Mouse (Mus musculus) forebrain, embryonic 14.5 days (tissue): ENCODE data around the gene Lrp1. TPM values are rescaled to one million over a fixed set of nuclear protein-coding genes. Genes with fewer than 3 reads are reported as not detected.

Source experiments
- ATAC-seq: fragments of 200-750 bp; cut with Nextera tagmentation; 2 replicates; pipeline ENCODE4 v1.8.0; 2017; ENCODE audit warnings: mild to moderate bottlenecking, moderate library complexity
- DNase-seq: peaks from one replicate; pipeline ENCODE4 v3.0.0-alpha.2; 2015; ENCODE audit warnings: low spot score
- H3K27ac ChIP-seq: fragments of 300-500 bp; sonication (generic); 2 replicates; pipeline ENCODE4 v1.5.1; 2014; ENCODE audit warnings: low read depth, mild to moderate bottlenecking, control low read depth, low read length, moderate library complexity
- H3K27me3 ChIP-seq: fragments of 300-500 bp; sonication (generic); replicated peaks from 2 replicates; pipeline ENCODE4 v1.6.1; 2014; ENCODE audit warnings: low read length, control low read depth, mixed read lengths; ENCODE audit not compliant: control insufficient read depth, insufficient read depth
- H3K36me3 ChIP-seq: fragments of 300-500 bp; sonication (generic); 2 replicates; pipeline ENCODE4 v1.6.1; 2014; ENCODE audit warnings: low read length, control low read depth; ENCODE audit not compliant: control insufficient read depth, insufficient read depth
- H3K4me1 ChIP-seq: fragments of 300-500 bp; sonication (generic); 2 replicates; pipeline ENCODE4 v1.6.1; 2014; ENCODE audit warnings: antibody characterized with exemption, low read length, control low read depth; ENCODE audit not compliant: control insufficient read depth, insufficient read depth
- H3K4me2 ChIP-seq: fragments of 300-500 bp; sonication (generic); 2 replicates; pipeline ENCODE4 v1.6.1; 2014; ENCODE audit warnings: mild to moderate bottlenecking, control low read depth, low read length
- H3K4me3 ChIP-seq: fragments of 300-500 bp; sonication (generic); 2 replicates; pipeline ENCODE4 v1.5.1; 2014; ENCODE audit warnings: low read depth, low read length, control low read depth
- H3K9ac ChIP-seq: fragments of 300-500 bp; sonication (generic); 2 replicates; pipeline ENCODE4 v1.6.1; 2014; ENCODE audit warnings: mild to moderate bottlenecking, low read length, control low read depth, moderate library complexity
- H3K9me3 ChIP-seq: fragments of 300-500 bp; sonication (generic); replicated peaks from 2 replicates; pipeline ENCODE4 v1.6.1; 2016; ENCODE audit warnings: low read length, control low read depth, mixed read lengths; ENCODE audit not compliant: control insufficient read depth
- WGBS: fragments of 180-500 bp; shearing (Covaris S2); extraction: QIAGEN DNeasy Blood & Tissue Kit; methylation state at CpG from one replicate; pipeline ENCODE4 v1.1.7; 2014; 5-methylcytosine and 5-hydroxymethylcytosine counted together
- polyA plus RNA-seq: library from polyadenylated mRNA; unstranded; fragments of >200 nt; fragmentation: Nextera tagmentation; extraction: Ambion mirVana; gene quantifications from 2 replicates; pipeline ENCODE4 v1.2.1, GENCODE M21; 2014

The Lrp1 gene
- polyA plus RNA-seq, 1 experiment from 2014 or later, result 60.2 TPM

GRCm38 (mm10) chr10:127590831-127591451, 30.0 kb downstream of the Lrp1 start:
- Histone ChIP-seq H3K4me2 (no peak overlapping the region), H3K9me3 (no peaks in the 10 kb centered on the region), H3K4me1 (no peaks in the 10 kb centered on the region), H3K27ac (no peak overlapping the region), H3K9ac (no peak overlapping the region), H3K36me3 (peaks cover 95% of the 10 kb centered on the region), H3K27me3 (no peaks in the 10 kb centered on the region), H3K4me3 (no peak overlapping the region)
- 85% methylated on average over 7 of the region's 7 CpGs for WGBS
- DNase-seq (no peak), ATAC-seq (no peak)

DNA sequence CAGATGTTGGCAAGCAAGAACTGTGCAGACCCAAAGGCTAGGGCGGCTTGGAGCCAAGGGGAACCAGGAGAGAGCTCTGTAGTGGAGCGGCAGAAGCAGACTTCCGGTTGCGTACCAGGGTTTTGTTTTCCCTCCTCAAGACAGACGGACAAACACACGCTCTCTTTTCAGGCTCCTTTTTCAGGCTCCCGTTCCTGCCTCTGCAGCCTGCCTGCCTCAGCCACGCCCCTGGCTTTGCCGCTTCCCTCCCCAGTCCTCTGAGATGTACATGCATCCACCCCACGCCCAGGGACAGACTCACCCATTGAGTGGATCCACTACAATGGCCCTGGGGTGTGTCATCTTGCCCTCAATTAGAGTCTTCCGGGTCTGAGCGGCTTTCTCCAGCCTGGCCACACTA, 30.7 kb downstream of the Lrp1 start:
- WGBS, result 92% methylated on average over 12 of the region's 12 CpGs
- Histone ChIP-seq H3K36me3 (peaks cover 94% of the 10 kb centered on the region), H3K4me2 (no peak overlapping the region), H3K4me3 (no peak overlapping the region), H3K27me3 (no peaks in the 10 kb centered on the region), H3K9me3 (no peaks in the 10 kb centered on the region), H3K9ac (no peak overlapping the region), H3K4me1 (no peaks in the 10 kb centered on the region), H3K27ac (no peak overlapping the region)
- DNase-seq (no peak), ATAC-seq (no peak)

GRCm38 (mm10) chr10:127587776-127588175, 33.2 kb downstream of the Lrp1 start:
- H3K36me3 ChIP-seq, result peaks cover 94% of the 10 kb centered on the region
- no peak overlapping the region for H3K9ac ChIP-seq
- H3K4me3 ChIP-seq, result no peak overlapping the region
- ATAC-seq (no peak), DNase-seq (no peak)
- no peaks in the 10 kb centered on the region for H3K4me1 ChIP-seq
- no peak overlapping the region for H3K4me2 ChIP-seq
- H3K9me3 ChIP-seq, result no peaks in the 10 kb centered on the region
- H3K27ac ChIP-seq, result no peak overlapping the region
- H3K27me3 ChIP-seq, result no peaks in the 10 kb centered on the region
- 87% methylated on average over 8 of the region's 8 CpGs for WGBS

DNA sequence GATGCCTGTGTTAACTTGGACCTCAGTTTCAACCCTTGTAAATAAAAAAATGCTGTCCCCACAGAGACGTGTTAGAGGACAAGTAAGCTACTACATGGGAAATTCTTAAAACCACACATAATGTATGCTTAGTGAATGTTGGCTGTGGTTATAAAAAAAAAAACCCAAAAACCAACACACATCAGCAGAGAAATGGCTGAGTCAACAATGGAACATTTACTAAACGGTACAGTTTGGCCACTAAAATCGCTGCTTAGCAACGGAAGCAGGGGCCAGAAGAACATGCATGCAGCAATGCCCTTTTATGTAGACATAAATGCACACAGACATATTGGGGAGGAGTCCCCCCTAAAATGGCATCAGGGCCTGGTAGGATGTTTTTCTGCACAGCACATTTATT, 34.7 kb downstream of the Lrp1 start:
- Histone ChIP-seq H3K36me3 (peaks cover 94% of the 10 kb centered on the region), H3K27ac (no peak overlapping the region), H3K27me3 (no peaks in the 10 kb centered on the region), H3K9me3 (no peaks in the 10 kb centered on the region), H3K4me3 (no peak overlapping the region), H3K9ac (no peak overlapping the region), H3K4me2 (no peak overlapping the region), H3K4me1 (no peaks in the 10 kb centered on the region)
- 84% methylated on average over 4 of the region's 4 CpGs for WGBS
- ATAC-seq (no peak), DNase-seq (no peak)

DNA sequence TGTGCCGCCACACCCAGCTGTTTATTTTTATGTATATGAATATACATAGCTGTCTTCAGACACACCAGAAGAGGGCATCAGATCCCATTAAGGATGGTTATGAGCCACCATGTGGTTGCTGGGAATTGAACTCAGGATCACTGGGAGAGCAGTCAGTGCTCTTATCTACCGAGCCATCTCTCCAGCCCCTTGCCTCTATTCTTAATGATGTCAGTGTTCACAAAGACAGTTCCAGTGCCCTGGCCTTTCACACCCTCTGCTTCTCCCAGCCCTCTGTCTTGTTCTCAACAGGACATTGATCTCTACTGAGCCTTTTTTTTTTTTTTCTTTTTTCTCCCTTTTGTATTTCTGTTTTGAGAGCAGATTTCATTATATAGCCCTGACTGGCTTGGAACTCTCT, 35.4 kb downstream of the Lrp1 start:
- Histone ChIP-seq H3K9me3 (no peaks in the 10 kb centered on the region), H3K27ac (no peak overlapping the region), H3K27me3 (no peaks in the 10 kb centered on the region), H3K9ac (no peak overlapping the region), H3K4me2 (no peak overlapping the region), H3K36me3 (peaks cover 94% of the 10 kb centered on the region), H3K4me1 (no peaks in the 10 kb centered on the region), H3K4me3 (no peak overlapping the region)
- ATAC-seq, result no peak
- DNase-seq, result no peak
- 69% methylated on average over 2 of the region's 2 CpGs for WGBS

DNA sequence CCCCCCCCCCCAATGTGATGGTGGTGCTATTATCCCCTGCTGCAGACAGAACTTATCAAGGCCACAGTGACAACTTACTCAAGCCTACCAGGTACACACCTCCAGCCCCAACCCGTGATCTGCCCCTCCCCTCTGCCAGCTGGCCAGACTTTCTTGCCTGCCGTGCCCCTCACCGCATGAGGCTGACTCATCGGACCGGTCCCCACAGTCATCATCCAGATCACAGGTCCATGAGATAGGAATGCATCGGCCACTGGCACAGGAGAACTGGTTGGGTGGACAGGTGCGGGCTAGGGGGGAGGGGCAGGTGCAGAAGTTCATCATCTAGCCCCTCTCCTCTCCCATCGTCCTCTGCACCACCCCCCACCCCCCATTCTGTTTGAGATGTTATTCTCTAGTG, 37.3 kb downstream of the Lrp1 start:
- no peaks in the 10 kb centered on the region for H3K4me1 ChIP-seq
- H3K9ac ChIP-seq, result no peak overlapping the region
- no peaks in the 10 kb centered on the region for H3K27me3 ChIP-seq
- H3K9me3 ChIP-seq, result no peaks in the 10 kb centered on the region
- WGBS, result 95% methylated on average over 8 of the region's 8 CpGs
- H3K4me2 ChIP-seq, result no peak overlapping the region
- no peak overlapping the region for H3K27ac ChIP-seq
- ATAC-seq, result no peak
- H3K4me3 ChIP-seq, result no peak overlapping the region
- no peak for DNase-seq
- H3K36me3 ChIP-seq, result peaks cover 94% of the 10 kb centered on the region

- Histone ChIP-seq H3K27me3 (no peaks in the 10 kb centered on the region), H3K9ac (no peak overlapping the region), H3K4me2 (no peak overlapping the region), H3K9me3 (no peaks in the 10 kb centered on the region), H3K36me3 (peaks cover 94% of the 10 kb centered on the region), H3K27ac (no peak overlapping the region), H3K4me1 (no peaks in the 10 kb centered on the region), H3K4me3 (no peak overlapping the region)
- 94% methylated on average over 9 of the region's 9 CpGs for WGBS
- DNase-seq, result no peak
- ATAC-seq, result no peak
Observed at GRCm38 (mm10) chr10:127581291-127581690, 39.7 kb downstream of the Lrp1 start.

DNA sequence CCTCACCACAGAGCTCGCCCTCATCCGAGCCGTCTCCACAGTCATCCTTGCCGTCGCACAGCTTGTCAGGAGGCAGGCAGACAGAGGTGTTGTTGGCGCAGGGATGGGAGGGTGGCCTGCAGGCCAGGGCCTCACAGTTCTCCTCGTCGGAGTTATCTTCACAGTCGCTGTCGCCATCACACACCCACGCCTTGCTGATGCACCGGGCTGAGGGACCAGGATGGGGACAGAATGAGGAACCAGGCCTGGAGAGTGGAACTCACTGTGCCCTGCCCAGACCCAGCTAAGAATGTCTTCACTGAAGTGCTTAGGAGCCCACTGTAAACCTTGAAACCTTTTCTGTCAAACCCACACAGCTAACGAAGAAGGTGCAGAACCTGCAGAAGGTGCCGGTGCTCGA, 43.0 kb downstream of the Lrp1 start:
- Histone ChIP-seq H3K4me2 (no peak overlapping the region), H3K36me3 (peaks cover 99% of the 10 kb centered on the region), H3K9me3 (no peaks in the 10 kb centered on the region), H3K9ac (no peak overlapping the region), H3K4me3 (no peak overlapping the region), H3K27ac (no peak overlapping the region), H3K27me3 (no peaks in the 10 kb centered on the region), H3K4me1 (no peaks in the 10 kb centered on the region)
- ATAC-seq (no peak), DNase-seq (no peak)
- 93% methylated on average over 15 of the region's 15 CpGs for WGBS

DNA sequence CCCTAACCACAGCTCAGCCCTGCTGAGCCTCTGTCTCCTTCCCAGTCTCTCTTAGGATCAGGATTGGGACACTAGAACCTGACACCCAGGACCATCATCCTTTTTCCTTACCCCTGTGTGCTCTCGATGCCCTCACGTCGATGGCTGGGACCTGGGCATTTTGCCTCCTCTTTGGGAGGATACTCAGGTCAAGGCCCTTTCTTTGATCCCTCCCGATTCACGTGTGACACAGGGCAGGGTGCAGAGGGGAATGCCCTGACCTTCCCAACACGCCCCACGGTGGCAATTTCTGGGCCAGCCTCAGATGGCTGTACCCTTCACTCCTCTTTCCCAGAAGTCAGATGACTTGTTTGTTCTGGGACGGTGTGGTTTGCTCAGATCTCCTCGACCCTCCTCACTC, 43.8 kb downstream of the Lrp1 start:
- Histone ChIP-seq H3K36me3 (peaks cover 99% of the 10 kb centered on the region), H3K4me2 (no peak overlapping the region), H3K9me3 (no peaks in the 10 kb centered on the region), H3K27ac (no peak overlapping the region), H3K9ac (no peak overlapping the region), H3K4me3 (no peak overlapping the region), H3K27me3 (no peaks in the 10 kb centered on the region), H3K4me1 (no peaks in the 10 kb centered on the region)
- DNase-seq (no peak), ATAC-seq (no peak)
- 93% methylated on average over 9 of the region's 9 CpGs for WGBS
